Mouse (Mus musculus): ENCODE measurements around the gene Mup5.
"Not testable (repeated sequence)": the region's sequence is repeated elsewhere in the genome, so short reads cannot be mapped to it uniquely, and the experiment has no call there.

The Mup5 gene

GRCm38 (mm10) chr4:61834952-61835708 is at the start of gene Mup5:
Mup5 (minus strand) TSS chr4:61835233.
- DNase-seq (ENCODE audit: low spot score): no peak

GRCm38 (mm10) chr4:61858160-61858559 is 23.1 kb upstream of the Mup5 start:
- no peak for DNase-seq (ENCODE audit: low spot score)

- no peak for DNase-seq (ENCODE audit: low spot score)
Observed at GRCm38 (mm10) chr4:61855831-61856698, 21.0 kb upstream of the Mup5 start.

GRCm38 (mm10) chr4:61855344-61855743 is 20.3 kb upstream of the Mup5 start:
- peak; percentile 15 for DNase-seq (ENCODE audit: low spot score)

GRCm38 (mm10) chr4:61844758-61845455 is 9.9 kb upstream of the Mup5 start:
- no peak for DNase-seq (ENCODE audit: low spot score)

- DNase-seq (ENCODE audit: low spot score): no peak
Observed at GRCm38 (mm10) chr4:61829211-61829610, 5.8 kb downstream of the Mup5 start.

GRCm38 (mm10) chr4:61823185-61823584 is 11.8 kb downstream of the Mup5 start:
- no peak for DNase-seq (ENCODE audit: low spot score)

- not testable (repeated sequence) for DNase-seq (ENCODE audit: low spot score)
Observed at GRCm38 (mm10) chr4:61822541-61822940, 12.5 kb downstream of the Mup5 start.

GRCm38 (mm10) chr4:61815602-61816001 is 19.4 kb downstream of the Mup5 start:
- DNase-seq (ENCODE audit: low spot score): no peak

- DNase-seq (ENCODE audit: low spot score): no peak
Observed at GRCm38 (mm10) chr4:61813435-61813834, 21.6 kb downstream of the Mup5 start.

- not testable (repeated sequence) for DNase-seq (ENCODE audit: low spot score)
Observed at GRCm38 (mm10) chr4:61811193-61811592, 23.8 kb downstream of the Mup5 start.

GRCm38 (mm10) chr4:61808926-61809325 is 26.1 kb downstream of the Mup5 start:
- not testable (repeated sequence) for DNase-seq (ENCODE audit: low spot score)

- DNase-seq (ENCODE audit: low spot score): not testable (repeated sequence)
Observed at GRCm38 (mm10) chr4:61789699-61790098, 45.3 kb downstream of the Mup5 start.

GRCm38 (mm10) chr4:61784231-61784630 is 50.8 kb downstream of the Mup5 start:
- DNase-seq (ENCODE audit: low spot score): not testable (repeated sequence)

- DNase-seq (ENCODE audit: low spot score): not testable (repeated sequence)
Observed at GRCm38 (mm10) chr4:61782169-61782568, 52.9 kb downstream of the Mup5 start, which contains the start of gene Mup19. Mup19 (minus strand) TSS chr4:61782269.

Data from urinary bladder, postnatal 10 days (tissue).